Mouse (Mus musculus): ENCODE results near the gene D17Wsu92e.
"Not testable (repeated sequence)": the region's sequence is repeated elsewhere in the genome, so short reads cannot be mapped to it uniquely, and the experiment has no call there.

D17Wsu92e gene

DNA sequence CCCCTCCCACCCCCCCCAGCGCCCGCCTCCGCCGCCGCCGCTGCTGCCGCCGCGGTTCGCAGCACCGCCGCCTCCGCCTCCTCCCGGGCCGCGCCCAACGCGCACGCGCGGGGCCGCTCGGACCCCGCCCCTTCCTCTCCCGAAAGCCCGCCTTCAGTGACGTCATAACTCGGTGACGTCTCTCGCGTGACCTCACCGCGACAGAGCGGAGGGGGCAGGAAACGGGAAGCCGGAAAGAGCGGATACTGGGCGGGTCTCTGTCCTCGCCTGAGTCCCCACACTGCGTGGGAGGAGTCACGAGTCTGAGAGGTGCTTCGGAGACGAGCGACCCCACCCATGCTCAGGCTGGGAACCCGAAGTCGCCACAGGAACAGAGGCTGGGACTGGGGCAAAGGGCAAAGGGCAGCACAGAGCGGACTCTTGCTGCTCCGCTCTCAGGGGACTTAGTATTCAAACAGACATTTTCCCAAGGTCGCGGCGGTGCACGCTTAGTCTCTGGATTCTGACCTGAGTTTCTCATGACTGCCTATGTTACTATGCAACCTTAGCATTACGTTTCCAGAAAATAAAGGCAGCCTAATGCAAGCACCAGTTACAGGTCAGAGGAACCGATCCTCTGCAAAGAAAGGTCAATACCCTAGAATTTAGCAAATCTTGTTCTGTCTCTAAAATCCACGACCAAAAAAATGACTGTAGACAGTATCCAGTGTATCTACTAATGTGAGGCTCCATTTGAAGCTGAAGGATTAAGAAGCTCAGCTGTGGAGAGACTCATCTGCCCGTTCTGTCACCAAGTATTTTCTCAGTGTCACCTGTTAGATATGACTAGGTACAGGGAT is at the start of gene D17Wsu92e:
Gene D17Wsu92e (minus strand): TSS at position 81 of the 839 bp plus-strand sequence.
- peak; percentile 97 for DNase-seq (ENCODE audit: low read depth, low spot score)

DNA sequence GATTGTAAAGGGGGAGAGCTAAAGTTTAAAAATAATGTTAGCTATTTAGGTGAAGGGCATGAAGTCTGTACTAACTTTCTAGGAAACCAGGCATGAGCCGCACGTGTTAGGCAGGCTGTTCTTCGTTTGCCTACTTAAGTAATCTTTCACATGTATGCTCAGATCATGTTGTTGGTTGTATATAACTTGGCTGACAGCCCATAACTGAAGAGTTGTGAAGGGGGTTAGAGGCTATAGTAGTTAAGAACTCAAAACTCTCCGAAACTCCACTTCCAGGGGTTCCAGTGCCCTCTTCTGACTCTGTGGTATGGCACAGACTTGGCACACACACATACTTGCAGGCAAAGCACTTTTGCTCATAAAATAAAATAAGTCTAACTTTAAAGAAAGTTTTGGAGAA is 46.3 kb upstream of the D17Wsu92e start:
- DNase-seq (ENCODE audit: low read depth, low spot score) = no peak

DNA sequence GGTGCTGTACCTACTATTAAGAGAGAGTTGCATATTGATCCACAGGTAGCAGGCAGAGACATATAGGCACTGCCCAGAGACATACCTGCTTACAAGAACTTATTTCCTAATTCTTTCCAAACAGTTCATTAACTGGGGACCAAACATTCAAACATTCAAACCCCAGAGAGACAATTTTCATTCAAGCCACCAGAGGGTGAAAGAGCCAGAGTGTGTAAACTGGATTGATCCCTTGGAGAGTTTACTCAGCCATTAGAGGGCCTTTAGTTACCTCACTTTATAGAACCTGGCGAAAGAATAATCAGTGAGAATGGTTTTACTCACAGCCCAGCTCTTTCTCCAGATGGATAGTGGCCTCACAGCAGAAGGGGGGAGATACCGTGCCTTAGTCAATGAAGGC is 45.0 kb upstream of the D17Wsu92e start:
- no peak for DNase-seq (ENCODE audit: low read depth, low spot score)

DNA sequence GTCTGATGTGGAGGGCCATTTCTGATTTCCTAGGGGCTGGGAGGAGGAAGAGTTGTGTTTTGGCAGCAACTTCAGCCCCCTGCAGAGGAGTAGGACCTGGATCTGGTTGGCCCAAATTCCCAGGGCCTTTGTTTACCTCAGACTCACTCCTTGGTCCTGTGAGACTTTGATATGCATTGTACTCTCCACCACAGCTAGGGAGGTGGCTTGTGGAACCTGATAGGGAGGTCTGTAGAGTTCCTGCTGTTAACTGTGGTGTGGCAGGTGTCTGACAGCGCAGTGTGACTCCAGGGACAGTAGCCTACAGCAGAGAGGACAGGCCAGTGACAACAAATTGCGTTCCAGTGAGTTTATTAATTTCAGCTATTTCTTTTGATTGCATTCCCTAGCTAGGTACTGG is 38.7 kb upstream of the D17Wsu92e start:
- DNase-seq (ENCODE audit: low read depth, low spot score) = no peak

DNA sequence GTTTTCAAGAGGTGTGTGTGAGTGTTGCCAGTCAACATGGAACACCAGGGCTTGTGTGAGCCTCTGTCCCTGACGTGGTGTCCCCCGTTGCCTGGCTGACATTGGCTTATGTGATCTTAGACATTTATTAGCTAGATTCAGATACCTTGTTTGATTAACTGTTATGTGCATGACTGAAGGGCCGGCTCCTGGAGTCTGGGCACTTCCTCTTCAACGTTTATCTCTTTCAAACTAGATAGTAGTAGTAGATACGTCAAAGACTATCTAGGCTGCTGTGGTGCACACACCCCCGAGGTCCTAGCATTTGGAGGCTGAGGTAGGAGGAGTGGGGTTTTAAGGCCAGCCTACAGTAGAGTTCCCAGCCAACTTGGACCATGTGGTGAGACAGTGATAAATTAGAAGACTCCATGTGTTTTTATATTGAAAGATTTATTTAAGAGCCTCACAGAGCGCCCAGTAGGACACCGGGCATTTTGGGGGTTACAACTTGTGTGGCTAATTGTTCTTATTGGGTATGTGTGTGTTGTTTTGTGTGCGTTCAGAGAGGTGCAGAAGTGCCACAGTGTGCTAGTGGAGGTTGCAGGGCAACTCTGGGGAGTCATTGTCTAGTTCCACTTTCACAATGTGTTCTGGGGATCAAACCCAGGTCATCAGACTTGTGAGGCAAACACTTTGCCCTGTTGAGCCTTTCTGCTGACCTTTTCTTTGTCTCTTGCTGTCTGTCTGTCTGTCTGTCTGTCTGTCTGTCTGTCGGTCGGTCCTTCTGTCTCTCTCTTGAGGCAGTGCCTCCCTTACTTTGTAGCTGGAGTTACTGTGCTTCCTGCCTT is 37.4 kb upstream of the D17Wsu92e start:
- peak; percentile 37 for DNase-seq (ENCODE audit: low read depth, low spot score)

DNA sequence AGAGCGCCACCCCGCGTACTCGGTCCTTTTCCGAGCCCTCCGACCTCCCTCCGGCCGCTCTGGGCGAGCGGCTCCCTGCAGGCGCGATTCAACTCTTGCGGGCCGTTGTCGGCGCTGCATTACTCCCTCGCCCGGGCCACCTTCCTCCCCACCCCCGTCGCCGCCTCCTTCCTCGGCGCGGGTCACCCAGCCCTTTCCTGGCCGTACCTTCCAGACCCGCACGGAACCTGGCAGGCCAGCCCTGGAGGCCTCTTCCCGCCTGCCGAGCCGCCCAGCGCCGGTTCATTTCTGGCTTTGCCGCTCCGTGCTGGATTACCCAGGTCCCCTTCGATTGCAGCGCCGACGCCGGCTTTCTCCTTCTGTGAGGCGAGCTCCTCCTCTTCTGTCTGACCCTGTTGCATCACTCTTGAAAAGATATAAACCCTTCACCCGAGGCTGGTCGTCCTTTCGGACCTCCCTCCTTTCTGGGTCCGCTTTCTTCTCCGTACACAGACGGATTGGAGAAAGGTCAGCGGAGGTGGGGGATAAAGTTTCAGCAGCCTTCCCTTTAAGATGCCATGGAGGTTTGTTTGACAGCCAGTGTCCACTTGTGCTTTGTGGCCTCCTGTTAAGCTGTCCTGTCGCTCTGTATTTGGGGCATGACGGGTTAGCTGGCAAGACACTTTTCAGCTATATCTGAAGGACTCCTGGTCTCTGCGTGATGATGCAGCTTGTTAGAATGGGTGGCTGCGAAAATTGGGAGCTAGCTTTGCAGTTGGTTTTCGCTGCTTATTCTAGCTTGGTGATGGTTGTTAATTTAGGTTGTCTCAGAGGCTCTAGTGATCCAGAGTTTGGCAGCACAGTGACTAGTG is 36.6 kb upstream of the D17Wsu92e start:
- peak; percentile 77 for DNase-seq (ENCODE audit: low read depth, low spot score)

DNA sequence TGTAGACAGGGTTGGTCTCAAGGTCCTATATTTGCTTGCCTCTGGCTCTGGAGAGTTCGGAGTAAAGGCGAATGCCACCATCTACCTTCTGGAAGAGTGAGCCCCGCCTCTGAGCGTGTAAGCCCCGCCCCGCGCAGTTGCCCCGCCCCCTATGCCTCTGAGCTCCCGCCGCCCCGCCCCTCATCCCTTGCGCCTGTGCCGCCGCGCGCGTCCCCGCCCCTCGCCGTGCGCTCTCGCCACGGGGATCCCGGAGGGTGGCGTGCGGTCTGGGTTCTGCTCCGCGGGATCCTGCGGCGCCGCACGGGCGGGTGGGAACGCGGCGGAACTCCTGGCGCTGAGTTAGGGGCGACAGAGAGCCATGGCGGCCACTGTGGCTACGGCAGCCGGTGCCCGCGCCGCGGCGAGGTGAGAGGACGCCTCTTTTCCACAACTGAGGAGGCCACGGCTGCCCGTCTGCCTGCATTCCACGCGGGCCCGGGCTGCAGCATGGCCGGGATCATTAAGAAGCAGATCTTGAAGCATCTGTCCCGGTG is 35.9 kb upstream of the D17Wsu92e start, which contains the start of gene Uhrf1bp1:
Gene Uhrf1bp1 (plus strand): TSS at position 177 of the 533 bp plus-strand sequence.
- DNase-seq (ENCODE audit: low read depth, low spot score) = peak; percentile 82

DNA sequence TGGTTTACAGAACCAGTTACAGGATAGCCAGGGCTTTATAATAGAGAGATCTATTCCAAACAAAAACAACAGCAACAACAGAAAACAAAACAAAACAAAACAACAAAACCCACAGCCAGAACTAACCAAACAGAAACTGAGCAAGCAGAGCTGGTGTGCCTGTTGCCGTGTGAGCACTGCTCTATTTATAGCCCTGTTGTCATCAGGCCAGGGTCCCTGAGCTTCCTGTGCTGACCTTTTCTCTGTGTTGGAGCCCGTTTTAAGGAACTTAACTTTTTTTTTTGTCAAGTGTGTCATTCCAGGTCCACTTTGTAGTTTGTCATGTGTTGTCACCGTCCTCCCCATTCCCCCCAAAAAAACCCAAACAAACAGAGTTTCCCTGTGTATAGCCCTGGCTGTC is 30.6 kb upstream of the D17Wsu92e start:
- no peak for DNase-seq (ENCODE audit: low read depth, low spot score)

DNA sequence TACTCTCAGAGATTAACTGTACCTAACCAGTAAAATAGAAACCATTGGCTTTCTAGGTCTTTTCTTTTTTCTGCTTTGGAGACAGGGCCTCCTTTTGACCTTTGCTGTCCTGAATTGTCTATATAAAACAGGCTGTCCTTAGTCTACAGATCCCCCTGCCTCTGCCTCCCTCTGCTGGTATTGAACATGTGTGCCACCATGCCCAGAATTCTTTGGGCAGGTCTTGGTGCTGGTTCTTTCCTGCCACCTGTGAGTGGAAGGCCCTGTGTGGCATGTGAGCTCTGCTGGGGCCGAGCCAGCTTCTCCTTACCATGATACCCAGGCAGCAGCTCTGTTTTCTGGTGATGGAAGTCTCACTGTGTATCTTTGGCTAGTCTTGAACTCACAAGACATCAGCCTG is 27.9 kb upstream of the D17Wsu92e start:
- peak; percentile 27 for DNase-seq (ENCODE audit: low read depth, low spot score)

DNA sequence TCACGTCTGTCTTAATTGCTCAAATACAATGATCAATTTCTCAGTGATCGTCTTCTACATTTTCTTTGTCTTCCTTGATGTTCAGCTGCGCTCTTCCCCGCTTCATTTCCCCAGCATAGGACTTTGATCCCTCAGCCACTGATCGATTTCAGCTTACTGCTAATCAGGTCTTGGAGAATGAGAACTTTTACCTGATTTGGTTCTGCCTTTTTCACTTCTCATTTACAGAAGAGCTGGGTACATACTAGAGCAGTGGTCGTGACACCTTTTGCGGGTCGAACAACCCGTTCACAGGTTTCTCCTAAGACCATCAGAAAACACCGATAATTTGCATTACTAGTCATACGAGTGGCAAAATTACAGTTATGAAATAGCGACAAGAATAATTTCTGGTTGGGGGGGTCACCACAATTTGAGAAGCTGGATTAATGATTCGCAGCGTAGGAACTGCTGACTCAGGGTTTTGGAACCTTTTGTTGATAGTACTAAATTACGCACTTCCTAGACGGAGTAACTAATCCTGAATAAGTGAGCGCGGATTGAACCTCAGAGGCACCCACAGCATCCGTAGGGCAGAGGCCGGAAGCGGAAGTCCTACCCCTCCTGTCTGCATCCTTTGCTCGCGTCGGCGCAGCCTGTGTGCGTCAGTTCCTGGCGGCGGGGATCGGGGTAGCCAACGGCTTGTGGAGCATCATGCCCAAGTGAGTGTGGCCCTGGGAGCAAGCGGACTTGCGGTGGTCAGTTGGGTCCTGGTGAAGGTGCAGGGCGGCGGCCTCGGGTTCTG is 19.2 kb upstream of the D17Wsu92e start:
- DNase-seq (ENCODE audit: low read depth, low spot score) = peak; percentile 99

DNA sequence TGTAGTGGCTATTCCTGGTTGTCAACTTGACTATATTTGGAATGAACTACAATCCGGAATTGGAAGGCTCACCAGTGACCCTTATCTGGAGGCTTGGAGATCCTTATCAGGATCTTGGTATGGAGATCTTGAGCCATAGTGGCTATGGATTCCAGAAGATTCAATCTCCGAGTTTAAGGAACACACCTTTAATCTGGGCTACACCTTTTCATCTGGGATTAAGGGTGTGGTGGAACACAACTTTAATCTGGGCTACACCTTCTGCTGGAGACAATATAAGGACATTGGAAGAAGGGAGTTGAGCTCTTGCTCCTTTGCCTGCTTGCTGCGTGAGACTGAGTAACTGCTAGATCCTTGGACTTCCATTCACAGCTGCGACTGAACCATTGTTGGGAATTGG is 17.4 kb upstream of the D17Wsu92e start, which contains the start of gene Snrpc:
Gene Snrpc (plus strand): TSS at position 301 of the 400 bp plus-strand sequence.
- DNase-seq (ENCODE audit: low read depth, low spot score) = not testable (repeated sequence)

DNA sequence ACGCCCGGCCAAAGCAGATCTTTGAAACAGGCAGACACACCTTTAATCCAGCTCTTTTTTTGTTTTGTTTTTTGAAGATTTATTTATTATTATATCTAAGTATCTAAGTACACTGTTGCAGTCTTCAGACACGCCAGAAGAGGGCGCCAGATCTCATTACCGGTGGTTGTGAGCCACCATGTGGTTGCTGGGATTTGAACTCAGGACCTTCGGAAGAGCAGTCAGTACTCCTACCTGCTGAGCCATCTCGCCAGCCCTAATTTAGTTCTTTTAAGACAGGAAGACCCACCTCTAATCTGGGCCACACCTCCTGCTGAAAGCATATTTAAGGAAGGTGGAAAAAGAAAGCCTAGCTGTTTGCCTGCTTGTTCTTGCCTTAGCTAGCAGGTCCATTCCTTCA is 10.0 kb upstream of the D17Wsu92e start:
- peak; percentile 56 for DNase-seq (ENCODE audit: low read depth, low spot score)

DNA sequence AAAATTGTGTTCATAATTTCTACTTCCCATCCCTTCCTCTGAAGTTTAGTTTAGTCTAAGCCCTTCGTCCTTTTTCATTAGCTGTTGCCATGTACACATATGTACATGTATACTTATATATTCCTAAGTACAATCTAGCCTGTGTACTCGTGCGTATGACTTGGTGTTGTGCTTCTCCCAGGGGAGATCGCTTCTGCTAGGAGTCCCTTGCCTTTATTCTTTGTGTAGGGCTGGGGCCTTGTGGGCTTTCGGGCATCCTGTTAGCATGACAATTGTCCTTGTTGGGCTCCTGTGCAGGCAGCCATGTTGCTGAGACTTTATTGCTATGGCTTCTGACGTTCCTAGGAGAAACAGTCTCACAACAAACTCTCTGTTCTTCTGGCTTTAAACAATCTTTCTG is 7.1 kb upstream of the D17Wsu92e start:
- peak; percentile 35 for DNase-seq (ENCODE audit: low read depth, low spot score)

DNA sequence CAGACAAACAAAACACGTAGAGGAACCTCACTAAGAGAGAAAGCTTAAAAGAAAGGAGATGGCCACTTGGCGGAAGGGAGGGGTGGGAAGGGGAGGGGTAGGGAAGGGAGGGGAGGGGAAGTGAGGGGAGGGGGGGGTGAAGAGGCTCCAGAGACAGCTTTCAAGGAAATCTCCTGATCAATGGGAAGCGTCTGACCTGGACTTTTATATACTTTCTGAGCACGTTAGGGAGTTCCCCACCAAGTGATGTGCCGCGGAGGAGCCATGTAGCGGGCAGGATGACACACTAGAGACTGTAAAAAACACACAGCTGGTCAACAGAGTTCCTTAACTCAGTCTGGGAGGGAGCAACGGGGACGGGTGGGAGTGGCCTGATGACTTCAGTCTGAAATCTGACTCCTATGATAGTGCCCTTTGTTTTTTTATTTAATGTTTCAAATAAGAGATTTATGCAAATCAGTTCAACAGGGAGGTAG is 6.5 kb upstream of the D17Wsu92e start:
- peak; percentile 94 for DNase-seq (ENCODE audit: low read depth, low spot score)

DNA sequence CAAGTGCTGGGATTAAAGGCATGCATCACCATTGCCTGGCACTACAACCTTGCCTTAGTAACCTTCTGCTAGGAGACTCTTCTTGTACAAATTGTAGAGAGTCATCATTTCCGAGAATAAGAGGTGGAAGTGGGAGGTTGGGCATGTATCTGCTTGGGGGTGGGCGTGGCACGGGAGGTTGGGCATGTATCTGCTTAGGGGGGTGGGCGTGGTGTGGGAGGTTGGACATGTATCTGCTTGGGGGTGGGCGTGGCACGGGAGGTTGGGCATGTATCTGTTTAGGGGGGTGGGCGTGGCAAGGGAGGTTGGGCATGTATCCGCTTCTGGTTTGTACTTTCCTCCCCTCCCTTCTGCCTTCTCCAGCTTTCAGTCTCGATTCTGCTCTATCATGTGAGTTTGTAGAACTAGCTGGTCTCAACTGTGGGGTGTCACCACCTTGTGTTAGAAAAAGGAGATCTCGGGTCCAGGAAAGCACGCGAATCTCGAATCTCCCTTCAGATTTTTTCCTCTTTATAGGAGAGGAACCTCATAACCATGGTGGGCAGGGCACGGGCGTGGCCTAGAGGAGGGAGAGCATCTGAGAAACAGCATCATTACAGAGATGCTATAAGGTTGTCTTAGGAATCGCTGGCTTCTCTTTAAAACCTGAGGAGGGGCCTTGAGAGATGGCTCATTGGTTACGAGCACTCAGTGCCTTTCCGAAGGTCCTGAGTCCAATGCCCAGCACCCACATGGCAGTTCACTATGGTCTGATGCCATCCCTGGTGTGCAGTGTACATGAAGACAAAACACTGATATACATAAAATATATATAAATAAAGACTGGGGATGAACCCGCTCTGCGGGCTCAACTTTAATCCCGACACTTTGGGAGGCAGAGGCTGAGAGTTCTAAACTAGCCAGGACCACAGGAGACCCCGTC is 5.8 kb upstream of the D17Wsu92e start:
- DNase-seq (ENCODE audit: low read depth, low spot score) = peak; percentile 97

DNA sequence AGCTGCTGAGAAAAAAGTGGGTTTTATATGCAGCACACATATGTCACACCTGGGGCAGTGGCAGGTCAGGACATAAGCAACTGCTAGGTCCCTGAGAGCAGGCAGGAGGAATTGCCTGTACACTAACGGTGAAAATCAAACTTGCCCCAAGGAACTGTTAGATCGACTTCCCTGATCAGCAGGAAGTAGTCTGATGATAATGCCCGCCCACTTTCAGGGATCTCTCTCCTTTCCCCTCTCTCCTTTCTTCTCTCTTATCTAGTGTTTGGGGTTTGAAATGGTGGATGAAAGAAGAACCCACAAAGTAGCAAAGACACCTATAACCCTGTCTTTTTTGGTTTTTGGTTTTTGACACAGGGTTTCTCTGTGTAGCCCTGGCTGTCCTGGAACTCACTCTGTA is 5.1 kb upstream of the D17Wsu92e start:
- DNase-seq (ENCODE audit: low read depth, low spot score) = peak; percentile 43

DNA sequence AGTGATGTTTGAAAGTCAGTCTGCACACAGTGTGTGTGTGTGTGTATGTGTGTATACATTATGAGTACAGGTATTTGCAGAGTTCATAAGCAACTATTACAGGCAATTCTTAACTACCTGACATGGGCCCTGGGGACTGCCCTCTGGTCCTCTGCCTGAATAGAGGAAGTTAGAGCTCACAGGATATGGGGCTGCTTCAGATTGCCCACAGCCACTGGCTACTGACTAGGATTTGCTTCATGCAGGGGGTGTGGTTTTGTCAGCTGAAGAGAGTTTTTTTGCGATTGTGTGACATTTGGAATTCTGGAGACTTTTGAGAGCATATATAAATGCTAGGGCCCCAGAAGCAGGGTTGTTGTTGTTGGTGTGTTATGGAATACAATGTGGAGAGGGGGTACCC is 4.5 kb upstream of the D17Wsu92e start:
- no peak for DNase-seq (ENCODE audit: low read depth, low spot score)

DNA sequence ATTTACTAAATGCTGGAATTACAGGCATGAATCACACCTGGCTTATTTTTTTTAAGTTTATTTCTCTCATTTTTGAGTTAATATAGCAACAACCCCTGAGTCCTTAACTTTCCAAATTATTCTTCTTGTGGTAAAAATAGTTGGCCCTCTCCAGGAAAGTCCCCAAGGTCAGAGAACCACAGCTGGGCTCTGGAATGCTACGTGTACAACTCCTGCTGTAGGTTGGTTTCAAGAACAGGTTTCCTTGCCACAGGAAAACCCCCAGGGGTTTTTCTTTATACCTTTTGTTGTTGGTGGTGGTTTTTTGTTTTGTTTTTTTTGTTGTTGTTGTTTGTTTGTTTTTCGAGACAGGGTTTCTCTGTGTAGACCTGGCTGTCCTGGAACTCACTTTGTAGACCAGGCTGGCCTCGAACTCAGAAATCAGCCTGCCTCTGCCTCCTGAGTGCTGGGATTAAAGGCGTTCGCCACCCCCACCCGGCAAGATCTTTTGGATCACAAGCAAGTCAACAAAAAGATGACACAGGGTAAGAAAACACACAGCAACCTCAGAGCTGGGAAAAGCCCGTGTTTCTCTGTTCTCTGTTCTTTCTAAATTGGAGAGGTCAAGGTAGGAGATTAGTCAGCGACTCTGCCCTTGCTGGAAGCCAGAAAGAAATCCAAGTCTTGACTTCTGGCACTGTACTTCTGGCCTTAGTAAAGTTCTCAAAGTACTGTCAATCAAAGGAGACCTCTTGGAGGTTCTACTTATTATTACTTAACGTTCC is 2.9 kb upstream of the D17Wsu92e start:
- DNase-seq (ENCODE audit: low read depth, low spot score) = peak; percentile 35

Measured in 3T3-L1 (cell line).